Mouse (Mus musculus): Measurements from ENCODE around the gene Prph. TPM values are rescaled to one million over a fixed set of nuclear protein-coding genes. Genes with fewer than 3 reads are reported as not detected.
A peak's percentile ranks its signal among the peaks of the same experiment; 100 is the strongest.

The Prph gene
- polyA plus RNA-seq, 1 experiment, result not detected

- H3K4me1 ChIP-seq (ENCODE audit: control insufficient read depth, insufficient read depth, low read length), result peaks cover 20% of the 10 kb centered on the region
Observed at GRCm38 (mm10) chr15:99032041-99032725, 22.8 kb upstream of the Prph start.

GRCm38 (mm10) chr15:99032726-99033250 is 22.2 kb upstream of the Prph start:
- H3K4me1 ChIP-seq (ENCODE audit: control insufficient read depth, insufficient read depth, low read length), result peaks cover 17% of the 10 kb centered on the region
- no peak for TF ChIP-seq POLR2A (IDR thresholded peaks at IDR 0.05; ENCODE audit: borderline replicate concordance, low read depth, low read length)
- no peak for TF ChIP-seq CTCF (IDR thresholded peaks at IDR 0.05; ENCODE audit: low read depth, low read length)
- H3K4me3 ChIP-seq (ENCODE audit: insufficient read depth, low read length), result peak overlapping the region; percentile 82
- peak overlapping the region; percentile 90 for H3K27ac ChIP-seq (ENCODE audit: insufficient read depth, low read depth, low read length)

More at GRCm38 (mm10) chr15:99032041-99032725, 22.8 kb upstream of the Prph start:
- peak overlapping the region; percentile 82 for H3K4me3 ChIP-seq (ENCODE audit: insufficient read depth, low read length)
- TF ChIP-seq POLR2A (IDR thresholded peaks at IDR 0.05; ENCODE audit: borderline replicate concordance, low read depth, low read length) (no peak), CTCF (IDR thresholded peaks at IDR 0.05; ENCODE audit: low read depth, low read length) (no peak)
- H3K27ac ChIP-seq (ENCODE audit: insufficient read depth, low read depth, low read length), result peak overlapping the region; percentile 90

GRCm38 (mm10) chr15:99033498-99034270 is 21.3 kb upstream of the Prph start:
- no peak for TF ChIP-seq POLR2A (IDR thresholded peaks at IDR 0.05; ENCODE audit: borderline replicate concordance, low read depth, low read length)
- no peak for TF ChIP-seq CTCF (IDR thresholded peaks at IDR 0.05; ENCODE audit: low read depth, low read length)
- peak overlapping the region; percentile 82 for H3K4me3 ChIP-seq (ENCODE audit: insufficient read depth, low read length)
- H3K27ac ChIP-seq (ENCODE audit: insufficient read depth, low read depth, low read length), result peak overlapping the region; percentile 90
- peaks cover 12% of the 10 kb centered on the region for H3K4me1 ChIP-seq (ENCODE audit: control insufficient read depth, insufficient read depth, low read length)

- TF ChIP-seq CTCF (IDR thresholded peaks at IDR 0.05; ENCODE audit: low read depth, low read length) (no peak), POLR2A (IDR thresholded peaks at IDR 0.05; ENCODE audit: borderline replicate concordance, low read depth, low read length) (no peak)
- Histone ChIP-seq H3K4me1 (ENCODE audit: control insufficient read depth, insufficient read depth, low read length) (peaks cover 12% of the 10 kb centered on the region), H3K27ac (ENCODE audit: insufficient read depth, low read depth, low read length) (no peak overlapping the region), H3K4me3 (ENCODE audit: insufficient read depth, low read length) (no peak overlapping the region)
Observed at GRCm38 (mm10) chr15:99035431-99035830, 19.5 kb upstream of the Prph start.

GRCm38 (mm10) chr15:99036249-99036905 is 18.6 kb upstream of the Prph start:
- Histone ChIP-seq H3K27ac (ENCODE audit: insufficient read depth, low read depth, low read length) (no peak overlapping the region), H3K4me3 (ENCODE audit: insufficient read depth, low read length) (no peak overlapping the region), H3K4me1 (ENCODE audit: control insufficient read depth, insufficient read depth, low read length) (peaks cover 12% of the 10 kb centered on the region)
- no peak; the same call in 1 of the 2 replicates for TF ChIP-seq CTCF (IDR thresholded peaks at IDR 0.05; ENCODE audit: low read depth, low read length)
- TF ChIP-seq POLR2A (IDR thresholded peaks at IDR 0.05; ENCODE audit: borderline replicate concordance, low read depth, low read length), result no peak

- no peak overlapping the region for H3K4me3 ChIP-seq (ENCODE audit: insufficient read depth, low read length)
- no peak overlapping the region for H3K27ac ChIP-seq (ENCODE audit: insufficient read depth, low read depth, low read length)
- TF ChIP-seq POLR2A (IDR thresholded peaks at IDR 0.05; ENCODE audit: borderline replicate concordance, low read depth, low read length), result no peak
- no peak for TF ChIP-seq CTCF (IDR thresholded peaks at IDR 0.05; ENCODE audit: low read depth, low read length)
- H3K4me1 ChIP-seq (ENCODE audit: control insufficient read depth, insufficient read depth, low read length), result peaks cover 16% of the 10 kb centered on the region
Observed at GRCm38 (mm10) chr15:99038025-99038424, 16.9 kb upstream of the Prph start.

- H3K27ac ChIP-seq (ENCODE audit: insufficient read depth, low read depth, low read length), result no peak overlapping the region
- H3K4me3 ChIP-seq (ENCODE audit: insufficient read depth, low read length), result no peak overlapping the region
- TF ChIP-seq POLR2A (IDR thresholded peaks at IDR 0.05; ENCODE audit: borderline replicate concordance, low read depth, low read length), result no peak
- TF ChIP-seq CTCF (IDR thresholded peaks at IDR 0.05; ENCODE audit: low read depth, low read length), result no peak
- peaks cover 18% of the 10 kb centered on the region for H3K4me1 ChIP-seq (ENCODE audit: control insufficient read depth, insufficient read depth, low read length)
Observed at GRCm38 (mm10) chr15:99038797-99039196, 16.2 kb upstream of the Prph start.

- TF ChIP-seq POLR2A (IDR thresholded peaks at IDR 0.05; ENCODE audit: borderline replicate concordance, low read depth, low read length), result no peak
- TF ChIP-seq CTCF (IDR thresholded peaks at IDR 0.05; ENCODE audit: low read depth, low read length), result no peak
- Histone ChIP-seq H3K27ac (ENCODE audit: insufficient read depth, low read depth, low read length) (no peak overlapping the region), H3K4me1 (ENCODE audit: control insufficient read depth, insufficient read depth, low read length) (peaks cover 16% of the 10 kb centered on the region), H3K4me3 (ENCODE audit: insufficient read depth, low read length) (no peak overlapping the region)
Observed at GRCm38 (mm10) chr15:99039306-99039705, 15.7 kb upstream of the Prph start.

- TF ChIP-seq POLR2A (IDR thresholded peaks at IDR 0.05; ENCODE audit: borderline replicate concordance, low read depth, low read length), result no peak
- peak; percentile 49; the same call in 1 of the 2 replicates for TF ChIP-seq CTCF (IDR thresholded peaks at IDR 0.05; ENCODE audit: low read depth, low read length)
- Histone ChIP-seq H3K4me3 (ENCODE audit: insufficient read depth, low read length) (no peak overlapping the region), H3K27ac (ENCODE audit: insufficient read depth, low read depth, low read length) (no peak overlapping the region), H3K4me1 (ENCODE audit: control insufficient read depth, insufficient read depth, low read length) (peaks cover 20% of the 10 kb centered on the region)
Observed at GRCm38 (mm10) chr15:99039996-99040919, 14.7 kb upstream of the Prph start.
